Comparison of ENCODE assay signal across 8 mouse cellular contexts in the genomic region with DNA sequence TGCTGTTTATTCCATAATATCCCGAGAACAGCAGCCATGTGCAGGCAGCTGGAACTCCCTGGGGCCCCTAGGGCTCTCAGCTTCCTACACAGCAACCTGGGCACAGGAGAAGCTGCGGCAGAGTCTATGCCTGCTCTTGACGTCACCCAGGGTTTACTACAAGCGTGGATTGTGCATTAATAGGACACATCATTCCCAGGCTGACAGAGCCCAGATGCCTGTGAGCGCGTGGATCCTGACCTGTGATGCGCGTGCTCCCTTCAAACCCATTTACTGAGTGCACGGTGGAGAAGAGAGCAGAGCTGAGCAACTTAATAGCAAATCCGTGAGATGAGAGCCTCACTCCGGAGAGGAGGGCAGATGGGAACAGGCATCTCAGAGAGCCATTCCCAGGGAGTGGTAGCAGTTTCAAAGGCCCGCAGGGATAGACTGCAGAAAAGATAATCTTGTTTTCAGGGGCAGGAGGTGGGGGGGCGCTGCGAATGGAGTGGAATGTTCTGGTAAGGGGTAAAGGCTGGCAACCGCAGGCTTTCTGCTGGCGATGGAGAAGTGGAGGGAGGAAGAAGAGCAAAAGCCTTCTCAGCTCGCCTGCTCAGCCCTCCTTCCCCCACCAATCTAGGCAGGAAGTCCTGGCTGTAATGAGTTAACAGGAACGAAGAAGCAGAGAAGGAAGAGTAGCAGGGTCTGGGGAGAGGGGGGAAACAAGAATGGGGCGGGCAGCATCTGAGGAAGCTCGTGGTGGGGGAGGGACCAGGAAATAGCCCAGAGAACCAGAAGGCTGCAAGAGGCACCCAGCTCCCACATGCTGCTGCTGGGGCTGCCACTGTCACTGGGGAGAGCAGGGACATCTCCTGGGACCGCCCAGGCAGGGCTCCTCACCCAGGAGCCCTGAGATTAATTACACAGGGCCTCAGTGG. TPM values are rescaled to one million over a fixed set of nuclear protein-coding genes. Genes with fewer than 3 reads are reported as not detected.
A peak's percentile ranks its signal among the peaks of the same experiment; 100 is the strongest.
DNase-seq lines count a peak whose midpoint lies in the region; ATAC-seq and TF ChIP-seq lines count a peak whose summit lies in the region.

No protein-coding gene starts in this region.

- H3K27me3 ChIP-seq in neural tube, embryonic 11.5 days (ENCODE audit: control insufficient read depth, insufficient read depth, low read length) = no peaks in the 10 kb centered on the region
- H3K27me3 ChIP-seq in embryonic facial prominence, embryonic 13.5 days = no peaks in the 10 kb centered on the region
- no peaks in the 10 kb centered on the region for H3K27me3 ChIP-seq in hindbrain, embryonic 12.5 days
- no peaks in the 10 kb centered on the region for H3K27me3 ChIP-seq in limb, embryonic 14.5 days (ENCODE audit: control insufficient read depth, insufficient read depth, low read length)
- H3K27me3 ChIP-seq in midbrain, embryonic 16.5 days (ENCODE audit: control insufficient read depth, insufficient read depth, low read depth, low read length) = no peaks in the 10 kb centered on the region
- H3K27me3 ChIP-seq in stomach, postnatal 0 days (ENCODE audit: control insufficient read depth, insufficient read depth, low read length) = no peaks in the 10 kb centered on the region

- no peaks in the 10 kb centered on the region for H3K36me3 ChIP-seq in neural tube, embryonic 11.5 days (ENCODE audit: control insufficient read depth, insufficient read depth, low read length)
- H3K36me3 ChIP-seq in embryonic facial prominence, embryonic 13.5 days = peaks cover 6% of the 10 kb centered on the region; the same call in 1 of the 2 replicates
- H3K36me3 ChIP-seq in hindbrain, embryonic 12.5 days = no peaks in the 10 kb centered on the region
- no peaks in the 10 kb centered on the region for H3K36me3 ChIP-seq in limb, embryonic 14.5 days (ENCODE audit: control insufficient read depth, insufficient read depth, low read length)
- no peaks in the 10 kb centered on the region for H3K36me3 ChIP-seq in midbrain, embryonic 16.5 days (ENCODE audit: control insufficient read depth, insufficient read depth, low read length)
- H3K36me3 ChIP-seq in stomach, postnatal 0 days (ENCODE audit: control insufficient read depth, insufficient read depth, low read length) = no peaks in the 10 kb centered on the region; the same call in 1 of the 2 replicates

- no peak overlapping the region for H3K4me2 ChIP-seq in neural tube, embryonic 11.5 days (ENCODE audit: low read depth)
- H3K4me2 ChIP-seq in embryonic facial prominence, embryonic 13.5 days = peak overlapping the region; percentile 57
- peak overlapping the region; percentile 36 for H3K4me2 ChIP-seq in hindbrain, embryonic 12.5 days (replicated peaks)
- H3K4me2 ChIP-seq in limb, embryonic 14.5 days (replicated peaks; ENCODE audit: low read depth, low read length, severe bottlenecking) = peak overlapping the region; percentile 28
- H3K4me2 ChIP-seq in midbrain, embryonic 16.5 days (ENCODE audit: low read length) = peak overlapping the region; percentile 46
- H3K4me2 ChIP-seq in stomach, postnatal 0 days (replicated peaks; ENCODE audit: low read depth) = peak overlapping the region; percentile 88

- TF ChIP-seq CTCF in stomach, postnatal 0 days (IDR thresholded peaks at IDR 0.05; ENCODE audit: low read depth) = no peak

- ATAC-seq in neural tube, embryonic 11.5 days (ENCODE audit: insufficient read depth, low FRiP score, low TSS enrichment) = no peak
- ATAC-seq in embryonic facial prominence, embryonic 13.5 days (ENCODE audit: insufficient number of reproducible peaks, insufficient read depth, low FRiP score, low TSS enrichment, low read depth) = no peak
- ATAC-seq in hindbrain, embryonic 12.5 days (ENCODE audit: low FRiP score) = no peak
- ATAC-seq in limb, embryonic 14.5 days (ENCODE audit: low FRiP score, low read depth) = no peak
- ATAC-seq in midbrain, embryonic 16.5 days = no peak
- no peak for ATAC-seq in stomach, postnatal 0 days (ENCODE audit: low FRiP score, low TSS enrichment)

- H3K9ac ChIP-seq in neural tube, embryonic 11.5 days (ENCODE audit: low read length) = no peak overlapping the region
- peak overlapping the region; percentile 65 for H3K9ac ChIP-seq in embryonic facial prominence, embryonic 13.5 days
- H3K9ac ChIP-seq in hindbrain, embryonic 12.5 days = peak overlapping the region; percentile 38; the same call in 1 of the 2 replicates
- H3K9ac ChIP-seq in limb, embryonic 14.5 days (ENCODE audit: low read depth, low read length, severe bottlenecking) = peak overlapping the region; percentile 38
- H3K9ac ChIP-seq in midbrain, embryonic 16.5 days (ENCODE audit: low read depth, low read length) = peak overlapping the region; percentile 53
- peak overlapping the region; percentile 35 for H3K9ac ChIP-seq in stomach, postnatal 0 days (ENCODE audit: low read length)

- peaks cover 31% of the 10 kb centered on the region for H3K4me1 ChIP-seq in neural tube, embryonic 11.5 days (ENCODE audit: control insufficient read depth, insufficient read depth, low read length)
- H3K4me1 ChIP-seq in embryonic facial prominence, embryonic 13.5 days = peaks cover 75% of the 10 kb centered on the region
- peaks cover 60% of the 10 kb centered on the region for H3K4me1 ChIP-seq in hindbrain, embryonic 12.5 days
- H3K4me1 ChIP-seq in limb, embryonic 14.5 days (ENCODE audit: control insufficient read depth, insufficient read depth, low read length) = peaks cover 54% of the 10 kb centered on the region
- H3K4me1 ChIP-seq in midbrain, embryonic 16.5 days (ENCODE audit: control insufficient read depth, insufficient read depth, low read length) = peaks cover 56% of the 10 kb centered on the region
- H3K4me1 ChIP-seq in stomach, postnatal 0 days (replicated peaks; ENCODE audit: control insufficient read depth, insufficient read depth) = peaks cover 24% of the 10 kb centered on the region

- H3K27ac ChIP-seq in neural tube, embryonic 11.5 days (ENCODE audit: low read depth, low read length) = peak overlapping the region; percentile 41; the same call in 1 of the 2 replicates
- peak overlapping the region; percentile 89 for H3K27ac ChIP-seq in embryonic facial prominence, embryonic 13.5 days
- H3K27ac ChIP-seq in hindbrain, embryonic 12.5 days = peak overlapping the region; percentile 77
- H3K27ac ChIP-seq in limb, embryonic 14.5 days (replicated peaks; ENCODE audit: low read depth, low read length) = peak overlapping the region; percentile 71
- H3K27ac ChIP-seq in midbrain, embryonic 16.5 days (ENCODE audit: low read length) = peak overlapping the region; percentile 60
- peak overlapping the region; percentile 83 for H3K27ac ChIP-seq in stomach, postnatal 0 days (replicated peaks)

- 47% methylated on average over 21 of the region's 21 CpGs for WGBS in neural tube, embryonic 11.5 days
- WGBS in embryonic facial prominence, embryonic 13.5 days = 15% methylated on average over 21 of the region's 21 CpGs
- WGBS in hindbrain, embryonic 12.5 days = 44% methylated on average over 21 of the region's 21 CpGs
- 18% methylated on average over 21 of the region's 21 CpGs for WGBS in limb, embryonic 14.5 days
- 21% methylated on average over 21 of the region's 21 CpGs for whole genome bisulfite sequencing in midbrain, embryonic 16.5 days
- WGBS in stomach, postnatal 0 days = 23% methylated on average over 19 of the region's 21 CpGs

- TF ChIP-seq POLR2A in limb, embryonic 14.5 days (IDR thresholded peaks at IDR 0.05; ENCODE audit: borderline replicate concordance, extremely low read depth, insufficient read depth, insufficient read length) = no peak

- TF ChIP-seq EP300 in stomach, postnatal 0 days (optimal IDR thresholded peaks at IDR 0.05) = no peak

- no peak overlapping the region for H3K4me3 ChIP-seq in neural tube, embryonic 11.5 days (ENCODE audit: low read depth, low read length)
- peak overlapping the region; percentile 25 for H3K4me3 ChIP-seq in embryonic facial prominence, embryonic 13.5 days
- 0 out of 2 replicates have a peak overlapping the region, but pooled peaks have one; percentile 1 for H3K4me3 ChIP-seq in hindbrain, embryonic 12.5 days
- peak overlapping the region; percentile 3 for H3K4me3 ChIP-seq in limb, embryonic 14.5 days (replicated peaks; ENCODE audit: low read length)
- no peak overlapping the region for H3K4me3 ChIP-seq in midbrain, embryonic 16.5 days (ENCODE audit: low read depth, low read length)
- peak overlapping the region; percentile 3; the same call in 1 of the 2 replicates for H3K4me3 ChIP-seq in stomach, postnatal 0 days (ENCODE audit: low read depth, low read length)

- no peaks in the 10 kb centered on the region for H3K9me3 ChIP-seq in neural tube, embryonic 11.5 days (ENCODE audit: control insufficient read depth, low read length)
- H3K9me3 ChIP-seq in embryonic facial prominence, embryonic 13.5 days = no peaks in the 10 kb centered on the region
- no peaks in the 10 kb centered on the region for H3K9me3 ChIP-seq in hindbrain, embryonic 12.5 days (replicated peaks)
- H3K9me3 ChIP-seq in limb, embryonic 14.5 days (ENCODE audit: control insufficient read depth, low read length) = no peaks in the 10 kb centered on the region
- H3K9me3 ChIP-seq in midbrain, embryonic 16.5 days (replicated peaks; ENCODE audit: control insufficient read depth, low read length, poor library complexity, severe bottlenecking) = no peaks in the 10 kb centered on the region
- H3K9me3 ChIP-seq in stomach, postnatal 0 days (ENCODE audit: control insufficient read depth, low read length) = no peaks in the 10 kb centered on the region

- DNase-seq in neural tube, embryonic 11.5 days (ENCODE audit: low spot score) = peak; percentile 26
- no peak for DNase-seq in neural tube, embryonic 10.5 days (ENCODE audit: extremely low spot score, low spot score)
- no peak for DNase-seq in limb, embryonic 14.5 days (ENCODE audit: low spot score)
- DNase-seq in stomach, postnatal 0 days (ENCODE audit: low spot score) = peak; percentile 41
- DNase-seq in c-Kit-positive CD71-positive TER-119-positive erythroid progenitor cells, embryonic 14.5 days (ENCODE audit: low spot score) = no peak

RNA-seq across cellular contexts. Expression of gene Grk2, which starts 4.0 kb away (rescaled TPM):
- 16.6 and 19.0 TPM in 2 replicates for polyA plus RNA-seq in neural tube, embryonic 11.5 days (2014; fragmentation: Nextera tagmentation; extraction: Ambion mirVana)
- 17.0 and 19.6 TPM in 2 replicates for polyA plus RNA-seq in embryonic facial prominence, embryonic 13.5 days (2015; fragmentation: Nextera tagmentation; extraction: Ambion mirVana)
- 21.8 and 22.0 TPM in 2 replicates for polyA plus RNA-seq in hindbrain, embryonic 12.5 days (2016; fragmentation: Nextera tagmentation; extraction: Ambion mirVana)
- 83.6 and 92.1 TPM in 2 replicates for polyA plus RNA-seq in limb, embryonic 14.5 days (2012; rRNA removed)
- polyA plus RNA-seq in limb, embryonic 14.5 days (2014; fragmentation: Nextera tagmentation; extraction: Ambion mirVana) = 22.3 and 22.9 TPM in 2 replicates
- polyA plus RNA-seq in midbrain, embryonic 16.5 days (2015; fragmentation: Nextera tagmentation; extraction: Ambion mirVana) = 24.8 and 26.8 TPM in 2 replicates
- 19.3 and 25.5 TPM in 2 replicates for polyA plus RNA-seq in stomach, postnatal 0 days (2015; fragmentation: Nextera tagmentation; extraction: Ambion mirVana)

RNA-seq across cellular contexts. Expression of gene Ankrd13d, which starts 19.1 kb away (rescaled TPM):
- 11.6 and 14.1 TPM in 2 replicates for polyA plus RNA-seq in neural tube, embryonic 11.5 days (2014; fragmentation: Nextera tagmentation; extraction: Ambion mirVana)
- 12.6 and 13.5 TPM in 2 replicates for polyA plus RNA-seq in embryonic facial prominence, embryonic 13.5 days (2015; fragmentation: Nextera tagmentation; extraction: Ambion mirVana)
- 17.5 and 22.1 TPM in 2 replicates for polyA plus RNA-seq in hindbrain, embryonic 12.5 days (2016; fragmentation: Nextera tagmentation; extraction: Ambion mirVana)
- polyA plus RNA-seq in limb, embryonic 14.5 days (2012; rRNA removed) = 25.2 and 33.2 TPM in 2 replicates
- polyA plus RNA-seq in limb, embryonic 14.5 days (2014; fragmentation: Nextera tagmentation; extraction: Ambion mirVana) = 10.2 and 11.5 TPM in 2 replicates
- polyA plus RNA-seq in midbrain, embryonic 16.5 days (2015; fragmentation: Nextera tagmentation; extraction: Ambion mirVana) = 55.6 and 65.7 TPM in 2 replicates
- polyA plus RNA-seq in stomach, postnatal 0 days (2015; fragmentation: Nextera tagmentation; extraction: Ambion mirVana) = 5.0 and 5.2 TPM in 2 replicates

RNA-seq across cellular contexts. Expression of gene Ssh3, which starts 33.0 kb away (rescaled TPM):
- polyA plus RNA-seq in neural tube, embryonic 11.5 days (2014; fragmentation: Nextera tagmentation; extraction: Ambion mirVana) = 2.3 and 3.6 TPM in 2 replicates
- polyA plus RNA-seq in embryonic facial prominence, embryonic 13.5 days (2015; fragmentation: Nextera tagmentation; extraction: Ambion mirVana) = 17.4 and 20.3 TPM in 2 replicates
- 10.1 and 10.4 TPM in 2 replicates for polyA plus RNA-seq in hindbrain, embryonic 12.5 days (2016; fragmentation: Nextera tagmentation; extraction: Ambion mirVana)
- polyA plus RNA-seq in limb, embryonic 14.5 days (2012; rRNA removed) = 57.5 and 65.5 TPM in 2 replicates
- polyA plus RNA-seq in limb, embryonic 14.5 days (2014; fragmentation: Nextera tagmentation; extraction: Ambion mirVana) = 21.2 and 22.3 TPM in 2 replicates
- polyA plus RNA-seq in midbrain, embryonic 16.5 days (2015; fragmentation: Nextera tagmentation; extraction: Ambion mirVana) = 14.7 and 19.6 TPM in 2 replicates
- polyA plus RNA-seq in stomach, postnatal 0 days (2015; fragmentation: Nextera tagmentation; extraction: Ambion mirVana) = 36.9 and 41.0 TPM in 2 replicates

Comparison
In these comparisons a context has a peak if more than half of its experiments do, and no peak if none do; other contexts are left out.
1. DNase-seq: peak in neural tube, embryonic 11.5 days (single experiment) and stomach, postnatal 0 days (single experiment); none in neural tube, embryonic 10.5 days (single experiment), limb, embryonic 14.5 days (single experiment) and c-Kit-positive CD71-positive TER-119-positive erythroid progenitor cells, embryonic 14.5 days (single experiment).
2. H3K4me3 ChIP-seq: peak in embryonic facial prominence, embryonic 13.5 days (single experiment), hindbrain, embryonic 12.5 days (single experiment), limb, embryonic 14.5 days (single experiment) and stomach, postnatal 0 days (single experiment); none in neural tube, embryonic 11.5 days (single experiment) and midbrain, embryonic 16.5 days (single experiment).
3. Peak in every context shown above with its lines, with median percentiles within 50 percentile points of each other: H3K27ac ChIP-seq.